Mouse (Mus musculus) hindbrain, embryonic 13.5 days (tissue): ENCODE results near the gene Myo1d. TPM values are rescaled to one million over a fixed set of nuclear protein-coding genes. Genes with fewer than 3 reads are reported as not detected.

Experiments used
- ATAC-seq: fragments of 200-750 bp; cut with Nextera tagmentation; 2 replicates; pipeline ENCODE4 v1.8.0; 2017; ENCODE audit warnings: moderate TSS enrichment; ENCODE audit not compliant: low FRiP score
- H3K27ac ChIP-seq: fragments of 300-500 bp; sonication (generic); 2 replicates; pipeline ENCODE4 v1.5.1; 2015; ENCODE audit warnings: inconsistent platforms, mild to moderate bottlenecking, moderate library complexity
- H3K27me3 ChIP-seq: fragments of 300-500 bp; sonication (generic); 2 replicates; pipeline ENCODE4 v1.6.1; 2015; ENCODE audit warnings: mild to moderate bottlenecking, inconsistent platforms
- H3K36me3 ChIP-seq: fragments of 300-500 bp; sonication (generic); 2 replicates; pipeline ENCODE4 v1.6.1; 2015; ENCODE audit warnings: mild to moderate bottlenecking, inconsistent platforms
- H3K4me1 ChIP-seq: fragments of 300-500 bp; sonication (generic); replicated peaks from 2 replicates; pipeline ENCODE4 v1.6.1; 2015; ENCODE audit warnings: inconsistent platforms
- H3K4me2 ChIP-seq: fragments of 300-500 bp; sonication (generic); 2 replicates; pipeline ENCODE4 v1.6.1; 2015; ENCODE audit warnings: inconsistent platforms, mild to moderate bottlenecking, moderate library complexity
- H3K4me3 ChIP-seq: fragments of 300-500 bp; sonication (generic); 2 replicates; pipeline ENCODE4 v1.5.1; 2015; ENCODE audit warnings: mild to moderate bottlenecking, inconsistent platforms
- H3K9ac ChIP-seq: fragments of 300-500 bp; sonication (generic); 2 replicates; pipeline ENCODE4 v1.6.1; 2015; ENCODE audit warnings: mild to moderate bottlenecking, inconsistent platforms
- H3K9me3 ChIP-seq: fragments of 300-500 bp; sonication (generic); 2 replicates; pipeline ENCODE4 v1.6.1; 2016; ENCODE audit warnings: inconsistent platforms
- WGBS: fragments of 180-500 bp; shearing (Covaris S2); methylation state at CpG from one replicate; pipeline ENCODE4 v1.1.7; 2015; 5-methylcytosine and 5-hydroxymethylcytosine counted together
- polyA plus RNA-seq: library from polyadenylated mRNA; unstranded; fragments of >200 nt; fragmentation: Nextera tagmentation; extraction: Ambion mirVana; gene quantifications from 2 replicates; pipeline ENCODE4 v1.2.1, GENCODE M21; 2015

Gene Myo1d
- polyA plus RNA-seq: 2.2 and 2.4 TPM in 2 replicates

- WGBS: under 1% methylated on average over 62 of the region's 87 CpGs
- peaks cover 13% of the 10 kb centered on the region for H3K4me1 ChIP-seq
- H3K27ac ChIP-seq: peak within 1 kb of the TSS; percentile 48; the same call in 1 of the 2 replicates
- no peaks in the 10 kb centered on the region for H3K9me3 ChIP-seq
- ATAC-seq: peak; percentile 95
- H3K4me2 ChIP-seq: peak within 1 kb of the TSS; percentile 83
- H3K27me3 ChIP-seq: peaks cover 24% of the 10 kb centered on the region
- peak within 1 kb of the TSS; percentile 72 for H3K9ac ChIP-seq
- no peaks in the 10 kb centered on the region for H3K36me3 ChIP-seq
- H3K4me3 ChIP-seq: peak within 1 kb of the TSS; percentile 69
Observed at GRCm38 (mm10) chr11:80779527-80780344, at the start of gene Myo1d. Gene Myo1d (minus strand): TSS chr11:80780025.

- Histone ChIP-seq H3K27ac (no peak overlapping the region), H3K4me2 (no peak overlapping the region), H3K4me3 (no peak overlapping the region), H3K36me3 (0 out of 2 replicates have a peak, but pooled peaks cover 3% of the 10 kb centered on the region), H3K27me3 (no peaks in the 10 kb centered on the region), H3K9me3 (no peaks in the 10 kb centered on the region), H3K4me1 (peaks cover 11% of the 10 kb centered on the region), H3K9ac (no peak overlapping the region)
- ATAC-seq: no peak
- WGBS: 92% methylated on average over 9 of the region's 9 CpGs
Observed at GRCm38 (mm10) chr11:80821794-80822193, 42.0 kb upstream of the Myo1d start.

- no peaks in the 10 kb centered on the region for H3K9me3 ChIP-seq
- no peaks in the 10 kb centered on the region for H3K27me3 ChIP-seq
- H3K4me2 ChIP-seq: no peak overlapping the region
- 67% methylated on average over 14 of the region's 14 CpGs for WGBS
- H3K4me3 ChIP-seq: no peak overlapping the region
- H3K36me3 ChIP-seq: 0 out of 2 replicates have a peak, but pooled peaks cover 3% of the 10 kb centered on the region
- ATAC-seq: no peak
- no peak overlapping the region for H3K9ac ChIP-seq
- 0 out of 2 replicates have a peak overlapping the region, but pooled peaks have one; percentile 2 for H3K27ac ChIP-seq
- H3K4me1 ChIP-seq: peaks cover 11% of the 10 kb centered on the region
Observed at GRCm38 (mm10) chr11:80821296-80821695, 41.5 kb upstream of the Myo1d start.

- H3K27me3 ChIP-seq: no peaks in the 10 kb centered on the region
- H3K4me1 ChIP-seq: peaks cover 11% of the 10 kb centered on the region
- no peaks in the 10 kb centered on the region for H3K9me3 ChIP-seq
- no peak overlapping the region for H3K4me2 ChIP-seq
- 95% methylated on average over 3 of the region's 3 CpGs for WGBS
- no peak for ATAC-seq
- H3K9ac ChIP-seq: no peak overlapping the region
- H3K4me3 ChIP-seq: no peak overlapping the region
- H3K36me3 ChIP-seq: peaks cover 10% of the 10 kb centered on the region; the same call in 1 of the 2 replicates
- no peak overlapping the region for H3K27ac ChIP-seq
Observed at GRCm38 (mm10) chr11:80820085-80820484, 40.3 kb upstream of the Myo1d start.

GRCm38 (mm10) chr11:80818060-80818697, 38.4 kb upstream of the Myo1d start:
- ATAC-seq: 0 out of 2 replicates have a peak, but pooled peaks have one; percentile 10
- WGBS: 49% methylated on average over 11 of the region's 11 CpGs

GRCm38 (mm10) chr11:80815354-80815753, 35.5 kb upstream of the Myo1d start:
- Histone ChIP-seq H3K27ac (no peak overlapping the region), H3K27me3 (no peaks in the 10 kb centered on the region), H3K9ac (no peak overlapping the region), H3K4me3 (no peak overlapping the region), H3K9me3 (no peaks in the 10 kb centered on the region), H3K36me3 (peaks cover 10% of the 10 kb centered on the region; the same call in 1 of the 2 replicates), H3K4me1 (peaks cover 23% of the 10 kb centered on the region), H3K4me2 (no peak overlapping the region)
- no peak for ATAC-seq
- WGBS: 86% methylated on average over 7 of the region's 7 CpGs

More at GRCm38 (mm10) chr11:80818060-80818697, 38.4 kb upstream of the Myo1d start:
- no peak overlapping the region for H3K27ac ChIP-seq
- H3K4me1 ChIP-seq: peaks cover 11% of the 10 kb centered on the region
- no peak overlapping the region for H3K4me2 ChIP-seq
- no peak overlapping the region for H3K9ac ChIP-seq
- no peak overlapping the region for H3K4me3 ChIP-seq
- peaks cover 13% of the 10 kb centered on the region; the same call in 1 of the 2 replicates for H3K36me3 ChIP-seq
- H3K27me3 ChIP-seq: no peaks in the 10 kb centered on the region
- H3K9me3 ChIP-seq: no peaks in the 10 kb centered on the region

GRCm38 (mm10) chr11:80811156-80811555, 31.3 kb upstream of the Myo1d start:
- H3K4me2 ChIP-seq: peak overlapping the region; percentile 88
- H3K4me1 ChIP-seq: peaks cover 17% of the 10 kb centered on the region

GRCm38 (mm10) chr11:80809993-80810821, 30.4 kb upstream of the Myo1d start, which contains the start of gene Tmem98:
Gene Tmem98 (plus strand): TSS chr11:80810175.
- Histone ChIP-seq H3K4me2 (peak within 1 kb of the TSS; percentile 88), H3K4me3 (peak within 1 kb of the TSS; percentile 52), H3K27me3 (no peaks in the 10 kb centered on the region), H3K9me3 (no peaks in the 10 kb centered on the region), H3K27ac (0 out of 2 replicates have a peak within 1 kb of the TSS, but pooled peaks have one; percentile 44), H3K36me3 (peaks cover 4% of the 10 kb centered on the region; the same call in 1 of the 2 replicates), H3K9ac (peak within 1 kb of the TSS; percentile 83), H3K4me1 (peaks cover 17% of the 10 kb centered on the region)
- under 1% methylated on average over 40 of the region's 54 CpGs for WGBS
- peak; percentile 54; the same call in 1 of the 2 replicates for ATAC-seq

More at GRCm38 (mm10) chr11:80811156-80811555, 31.3 kb upstream of the Myo1d start:
- 18% methylated on average over 5 of the region's 5 CpGs for WGBS
- Histone ChIP-seq H3K9ac (peak overlapping the region; percentile 83), H3K9me3 (no peaks in the 10 kb centered on the region), H3K36me3 (peaks cover 10% of the 10 kb centered on the region; the same call in 1 of the 2 replicates), H3K4me3 (peak overlapping the region; percentile 52), H3K27ac (no peak overlapping the region), H3K27me3 (no peaks in the 10 kb centered on the region)
- ATAC-seq: no peak

GRCm38 (mm10) chr11:80809666-80809992, 29.8 kb upstream of the Myo1d start:
- peak overlapping the region; percentile 52 for H3K4me3 ChIP-seq
- no peak overlapping the region for H3K27ac ChIP-seq
- ATAC-seq: no peak
- peak overlapping the region; percentile 88 for H3K4me2 ChIP-seq
- peak overlapping the region; percentile 83 for H3K9ac ChIP-seq
- peaks cover 3% of the 10 kb centered on the region; the same call in 1 of the 2 replicates for H3K36me3 ChIP-seq
- no peaks in the 10 kb centered on the region for H3K9me3 ChIP-seq
- H3K4me1 ChIP-seq: peaks cover 17% of the 10 kb centered on the region
- 33% methylated on average over 5 of the region's 6 CpGs for WGBS
- no peaks in the 10 kb centered on the region for H3K27me3 ChIP-seq

GRCm38 (mm10) chr11:80808551-80809070, 28.8 kb upstream of the Myo1d start:
- Histone ChIP-seq H3K4me2 (no peak overlapping the region), H3K9ac (no peak overlapping the region), H3K27ac (no peak overlapping the region), H3K27me3 (no peaks in the 10 kb centered on the region), H3K36me3 (peaks cover 3% of the 10 kb centered on the region; the same call in 1 of the 2 replicates), H3K4me3 (no peak overlapping the region), H3K4me1 (peaks cover 17% of the 10 kb centered on the region), H3K9me3 (no peaks in the 10 kb centered on the region)
- no peak for ATAC-seq
- 83% methylated on average over 6 of the region's 6 CpGs for WGBS

GRCm38 (mm10) chr11:80802706-80803105, 22.9 kb upstream of the Myo1d start:
- Histone ChIP-seq H3K4me3 (no peak overlapping the region), H3K9me3 (no peaks in the 10 kb centered on the region), H3K27me3 (no peaks in the 10 kb centered on the region), H3K36me3 (no peaks in the 10 kb centered on the region), H3K4me1 (no peaks in the 10 kb centered on the region), H3K4me2 (no peak overlapping the region), H3K9ac (no peak overlapping the region), H3K27ac (no peak overlapping the region)
- WGBS: 69% methylated on average over 3 of the region's 3 CpGs
- ATAC-seq: no peak
